Mouse (Mus musculus) gastrocnemius, adult 18-20 months (tissue): Measurements from ENCODE around the gene Fam3c. TPM values are rescaled to one million over a fixed set of nuclear protein-coding genes. Genes with fewer than 3 reads are reported as not detected.

Experiments
- total RNA-seq, 2 experiments: library from RNA; stranded (reverse); gene quantifications; 2 replicates each; pipeline ENCODE4 v1.2.3; 2021

Gene Fam3c
- total RNA-seq, 2 experiments from 2014 or later, result 21.5 to 22.8 TPM

Other genes with a start within 250 kb of the Fam3c start
- gene Wnt16, start 68.0 kb downstream of the Fam3c start, total RNA-seq, result 1 to 10 TPM in 1 of 2 experiments, under 1 TPM in 1; 0.64 to 4.7 TPM